Mouse (Mus musculus): ENCODE results near the gene Syt16. TPM values are rescaled to one million over a fixed set of nuclear protein-coding genes. Genes with fewer than 3 reads are reported as not detected.
A peak's percentile ranks its signal among the peaks of the same experiment; 100 is the strongest.

Syt16 gene
- polyA plus RNA-seq, 1 experiment from 2014 or later = 7.0 TPM

- no peak overlapping the region for H3K4me2 ChIP-seq
- 92% methylated on average over 3 of the region's 3 CpGs for WGBS
- H3K36me3 ChIP-seq (ENCODE audit: control insufficient read depth, insufficient read depth, low read length) = no peaks in the 10 kb centered on the region
- no peak overlapping the region for H3K27ac ChIP-seq (ENCODE audit: low read depth, low read length)
- ATAC-seq (ENCODE audit: low FRiP score) = no peak
- no peak overlapping the region for H3K9ac ChIP-seq (ENCODE audit: low read length)
- no peak for DNase-seq (ENCODE audit: low spot score, missing footprints)
- H3K27me3 ChIP-seq (ENCODE audit: control insufficient read depth, insufficient read depth, low read length) = no peaks in the 10 kb centered on the region
- no peaks in the 10 kb centered on the region for H3K9me3 ChIP-seq (ENCODE audit: control insufficient read depth, low read length)
- H3K4me3 ChIP-seq (ENCODE audit: low read depth, low read length) = no peak overlapping the region
- H3K4me1 ChIP-seq (ENCODE audit: control insufficient read depth, insufficient read depth, low read length) = no peaks in the 10 kb centered on the region
Observed at GRCm38 (mm10) chr12:74081122-74081521, 83.7 kb downstream of the Syt16 start.

GRCm38 (mm10) chr12:74084389-74084788 lies 86.9 kb downstream of the Syt16 start:
- no peaks in the 10 kb centered on the region for H3K36me3 ChIP-seq (ENCODE audit: control insufficient read depth, insufficient read depth, low read length)
- DNase-seq (ENCODE audit: low spot score, missing footprints) (no peak), ATAC-seq (ENCODE audit: low FRiP score) (no peak)
- no peak overlapping the region for H3K9ac ChIP-seq (ENCODE audit: low read length)
- no peaks in the 10 kb centered on the region for H3K27me3 ChIP-seq (ENCODE audit: control insufficient read depth, insufficient read depth, low read length)
- H3K27ac ChIP-seq (ENCODE audit: low read depth, low read length) = no peak overlapping the region
- 90% methylated on average over 5 of the region's 5 CpGs for WGBS
- H3K9me3 ChIP-seq (ENCODE audit: control insufficient read depth, low read length) = no peaks in the 10 kb centered on the region
- H3K4me1 ChIP-seq (ENCODE audit: control insufficient read depth, insufficient read depth, low read length) = no peaks in the 10 kb centered on the region
- H3K4me2 ChIP-seq = no peak overlapping the region
- no peak overlapping the region for H3K4me3 ChIP-seq (ENCODE audit: low read depth, low read length)

GRCm38 (mm10) chr12:74087086-74087485 lies 89.6 kb downstream of the Syt16 start:
- no peak for DNase-seq (ENCODE audit: low spot score, missing footprints)
- no peaks in the 10 kb centered on the region for H3K27me3 ChIP-seq (ENCODE audit: control insufficient read depth, insufficient read depth, low read length)
- no peak overlapping the region for H3K4me3 ChIP-seq (ENCODE audit: low read depth, low read length)
- H3K9me3 ChIP-seq (ENCODE audit: control insufficient read depth, low read length) = no peaks in the 10 kb centered on the region
- WGBS = 60% methylated on average over 8 of the region's 8 CpGs
- no peaks in the 10 kb centered on the region for H3K36me3 ChIP-seq (ENCODE audit: control insufficient read depth, insufficient read depth, low read length)
- H3K9ac ChIP-seq (ENCODE audit: low read length) = no peak overlapping the region
- H3K27ac ChIP-seq (ENCODE audit: low read depth, low read length) = no peak overlapping the region
- no peak overlapping the region for H3K4me2 ChIP-seq
- H3K4me1 ChIP-seq (ENCODE audit: control insufficient read depth, insufficient read depth, low read length) = no peaks in the 10 kb centered on the region
- peak; percentile 63; the same call in 1 of the 2 replicates for ATAC-seq (ENCODE audit: low FRiP score)

GRCm38 (mm10) chr12:74089342-74090131 lies 92.1 kb downstream of the Syt16 start:
- H3K27me3 ChIP-seq (ENCODE audit: control insufficient read depth, insufficient read depth, low read length) = no peaks in the 10 kb centered on the region
- no peak overlapping the region for H3K4me2 ChIP-seq
- H3K9me3 ChIP-seq (ENCODE audit: control insufficient read depth, low read length) = no peaks in the 10 kb centered on the region
- ATAC-seq (ENCODE audit: low FRiP score) (no peak), DNase-seq (ENCODE audit: low spot score, missing footprints) (no peak)
- no peak overlapping the region for H3K4me3 ChIP-seq (ENCODE audit: low read depth, low read length)
- no peak overlapping the region for H3K9ac ChIP-seq (ENCODE audit: low read length)
- H3K36me3 ChIP-seq (ENCODE audit: control insufficient read depth, insufficient read depth, low read length) = no peaks in the 10 kb centered on the region
- WGBS = 96% methylated on average over 1 of the region's 1 CpGs
- no peak overlapping the region for H3K27ac ChIP-seq (ENCODE audit: low read depth, low read length)
- H3K4me1 ChIP-seq (ENCODE audit: control insufficient read depth, insufficient read depth, low read length) = no peaks in the 10 kb centered on the region

- no peak overlapping the region for H3K4me3 ChIP-seq (ENCODE audit: low read depth, low read length)
- WGBS = 81% methylated on average over 5 of the region's 5 CpGs
- ATAC-seq (ENCODE audit: low FRiP score) = no peak
Observed at GRCm38 (mm10) chr12:74092546-74092945, 95.1 kb downstream of the Syt16 start.

GRCm38 (mm10) chr12:74093110-74093509 lies 95.6 kb downstream of the Syt16 start:
- Histone ChIP-seq H3K9ac (ENCODE audit: low read length) (no peak overlapping the region), H3K4me1 (ENCODE audit: control insufficient read depth, insufficient read depth, low read length) (no peaks in the 10 kb centered on the region), H3K27me3 (ENCODE audit: control insufficient read depth, insufficient read depth, low read length) (no peaks in the 10 kb centered on the region), H3K27ac (ENCODE audit: low read depth, low read length) (no peak overlapping the region), H3K4me3 (ENCODE audit: low read depth, low read length) (no peak overlapping the region), H3K4me2 (no peak overlapping the region), H3K36me3 (ENCODE audit: control insufficient read depth, insufficient read depth, low read length) (no peaks in the 10 kb centered on the region), H3K9me3 (ENCODE audit: control insufficient read depth, low read length) (no peaks in the 10 kb centered on the region)
- WGBS = 87% methylated on average over 8 of the region's 8 CpGs
- DNase-seq (ENCODE audit: low spot score, missing footprints) (no peak), ATAC-seq (ENCODE audit: low FRiP score) (no peak)

More at GRCm38 (mm10) chr12:74092546-74092945, 95.1 kb downstream of the Syt16 start:
- Histone ChIP-seq H3K27me3 (ENCODE audit: control insufficient read depth, insufficient read depth, low read length) (no peaks in the 10 kb centered on the region), H3K9ac (ENCODE audit: low read length) (no peak overlapping the region), H3K27ac (ENCODE audit: low read depth, low read length) (no peak overlapping the region), H3K9me3 (ENCODE audit: control insufficient read depth, low read length) (no peaks in the 10 kb centered on the region), H3K4me2 (no peak overlapping the region), H3K4me1 (ENCODE audit: control insufficient read depth, insufficient read depth, low read length) (no peaks in the 10 kb centered on the region), H3K36me3 (ENCODE audit: control insufficient read depth, insufficient read depth, low read length) (no peaks in the 10 kb centered on the region)
- no peak for DNase-seq (ENCODE audit: low spot score, missing footprints)

- H3K27ac ChIP-seq (ENCODE audit: low read depth, low read length) = no peak overlapping the region
- H3K4me1 ChIP-seq (ENCODE audit: control insufficient read depth, insufficient read depth, low read length) = peaks cover 3% of the 10 kb centered on the region; the same call in 1 of the 2 replicates
- no peak overlapping the region for H3K4me2 ChIP-seq
- ATAC-seq (ENCODE audit: low FRiP score) (no peak), DNase-seq (ENCODE audit: low spot score, missing footprints) (no peak)
- no peak overlapping the region for H3K9ac ChIP-seq (ENCODE audit: low read length)
- no peaks in the 10 kb centered on the region for H3K9me3 ChIP-seq (ENCODE audit: control insufficient read depth, low read length)
- H3K27me3 ChIP-seq (ENCODE audit: control insufficient read depth, insufficient read depth, low read length) = no peaks in the 10 kb centered on the region
- H3K4me3 ChIP-seq (ENCODE audit: low read depth, low read length) = no peak overlapping the region
- no peaks in the 10 kb centered on the region for H3K36me3 ChIP-seq (ENCODE audit: control insufficient read depth, insufficient read depth, low read length)
- WGBS = 89% methylated on average over 5 of the region's 5 CpGs
Observed at GRCm38 (mm10) chr12:74094701-74095100, 97.2 kb downstream of the Syt16 start.

- 54% methylated on average over 8 of the region's 8 CpGs for WGBS
- Histone ChIP-seq H3K4me2 (no peak overlapping the region), H3K9ac (ENCODE audit: low read length) (no peak overlapping the region), H3K27ac (ENCODE audit: low read depth, low read length) (no peak overlapping the region), H3K27me3 (ENCODE audit: control insufficient read depth, insufficient read depth, low read length) (no peaks in the 10 kb centered on the region), H3K4me3 (ENCODE audit: low read depth, low read length) (no peak overlapping the region), H3K4me1 (ENCODE audit: control insufficient read depth, insufficient read depth, low read length) (peaks cover 3% of the 10 kb centered on the region; the same call in 1 of the 2 replicates), H3K9me3 (ENCODE audit: control insufficient read depth, low read length) (no peaks in the 10 kb centered on the region), H3K36me3 (ENCODE audit: control insufficient read depth, insufficient read depth, low read length) (no peaks in the 10 kb centered on the region)
- DNase-seq (ENCODE audit: low spot score, missing footprints) (no peak), ATAC-seq (ENCODE audit: low FRiP score) (peak; percentile 42; the same call in 1 of the 2 replicates)
Observed at GRCm38 (mm10) chr12:74098572-74099290, 101.3 kb downstream of the Syt16 start.

- no peak for ATAC-seq (ENCODE audit: low FRiP score)
Observed at GRCm38 (mm10) chr12:74105811-74106513, 108.5 kb downstream of the Syt16 start.

More at GRCm38 (mm10) chr12:74105811-74106513, 108.5 kb downstream of the Syt16 start:
- WGBS = 77% methylated on average over 6 of the region's 6 CpGs
- DNase-seq (ENCODE audit: low spot score, missing footprints) = no peak
- Histone ChIP-seq H3K4me3 (ENCODE audit: low read depth, low read length) (no peak overlapping the region), H3K27me3 (ENCODE audit: control insufficient read depth, insufficient read depth, low read length) (no peaks in the 10 kb centered on the region), H3K36me3 (ENCODE audit: control insufficient read depth, insufficient read depth, low read length) (no peaks in the 10 kb centered on the region), H3K4me1 (ENCODE audit: control insufficient read depth, insufficient read depth, low read length) (no peaks in the 10 kb centered on the region), H3K9me3 (ENCODE audit: control insufficient read depth, low read length) (no peaks in the 10 kb centered on the region), H3K4me2 (no peak overlapping the region), H3K9ac (ENCODE audit: low read length) (no peak overlapping the region), H3K27ac (ENCODE audit: low read depth, low read length) (no peak overlapping the region)
